Mouse (Mus musculus) stomach, postnatal 0 days (tissue): Measurements from ENCODE around the gene Dnajc30.
A peak's percentile ranks its signal among the peaks of the same experiment; 100 is the strongest.

Source experiments
- CTCF ChIP-seq: IDR thresholded peaks from 2 replicates; pipeline ENCODE4 v1.5.1; 2016; ENCODE audit warnings: antibody characterized with exemption, low read depth, mild to moderate bottlenecking, moderate library complexity
- EP300 ChIP-seq: optimal IDR thresholded peaks from 2 replicates; pipeline ENCODE3; 2016; ENCODE audit warnings: antibody characterized with exemption

DNA sequence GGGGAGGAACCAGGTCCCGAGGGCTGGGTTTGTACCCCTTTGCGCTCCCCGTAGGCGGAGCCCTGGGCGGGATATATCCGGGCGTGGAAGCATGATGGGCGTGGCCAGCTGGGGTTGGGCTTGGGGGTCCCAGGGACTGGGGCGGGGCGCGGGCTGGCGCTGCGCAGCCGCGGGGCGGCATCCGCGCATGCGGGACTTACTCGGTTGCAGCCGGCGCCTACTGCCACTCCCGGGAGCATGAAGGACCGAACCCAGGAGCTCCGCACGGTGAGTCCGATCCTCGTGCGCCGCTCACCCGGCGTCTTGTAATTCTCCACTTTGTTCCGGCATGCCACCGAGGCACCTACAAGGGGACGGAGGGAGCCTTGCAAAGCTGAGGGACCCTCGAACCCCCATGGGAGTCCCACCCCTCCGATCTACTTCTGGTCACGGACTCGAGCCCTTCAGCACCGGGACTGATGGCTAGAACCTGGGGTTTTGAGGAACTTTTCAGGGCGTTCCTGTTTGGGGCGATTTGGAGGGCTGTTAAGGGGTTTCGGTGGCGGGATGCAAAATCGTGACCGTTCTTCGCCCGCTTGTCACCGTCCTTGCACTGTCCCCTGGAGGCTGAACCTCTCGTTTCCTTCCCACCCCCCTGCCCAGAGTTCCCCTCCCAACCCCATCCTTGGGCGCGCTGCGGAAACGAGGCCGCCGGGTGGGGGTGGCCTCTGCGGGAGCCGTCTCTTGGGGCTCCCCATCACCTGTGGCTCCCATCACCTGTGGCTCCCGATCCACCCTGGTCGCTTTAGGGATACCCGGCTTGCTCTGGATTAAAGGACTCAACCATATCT, 40.4 kb upstream of the Dnajc30 start, which contains the start of gene Stx1a:
- TF ChIP-seq CTCF (0 out of 2 replicates have a peak, but pooled peaks have one; percentile 8), EP300 (no peak)
